Mouse (Mus musculus) embryonic fibroblast, embryonic 13.5 days (primary cell): ENCODE results near the gene Rnf224. TPM values are rescaled to one million over a fixed set of nuclear protein-coding genes. Genes with fewer than 3 reads are reported as not detected.

ENCODE experiments used
- H3K27ac ChIP-seq: 2 replicates; pipeline ENCODE4 v1.5.1; 2012; ENCODE audit warnings: low read length, control low read depth, inconsistent platforms; ENCODE audit not compliant: insufficient read depth
- H3K4me1 ChIP-seq: 2 replicates; pipeline ENCODE4 v1.6.1; 2011; ENCODE audit warnings: low read length; ENCODE audit not compliant: control insufficient read depth, insufficient read depth
- H3K4me3 ChIP-seq: 2 replicates; pipeline ENCODE4 v1.5.1; 2011; ENCODE audit warnings: mild to moderate bottlenecking, control low read depth, low read length; ENCODE audit not compliant: insufficient read depth
- CTCF ChIP-seq: IDR thresholded peaks from 2 replicates; pipeline ENCODE4 v1.5.1; 2011; ENCODE audit warnings: mild to moderate bottlenecking, control low read depth, low read length, moderate library complexity, borderline replicate concordance; ENCODE audit not compliant: insufficient read depth
- POLR2A ChIP-seq: IDR thresholded peaks from 2 replicates; pipeline ENCODE4 v1.6.1; 2011; ENCODE audit warnings: low read depth, mild to moderate bottlenecking, control low read depth, low read length, moderate library complexity
- polyA plus RNA-seq: library from polyadenylated mRNA; stranded (reverse); fragments of >200 nt; gene quantifications from 2 replicates; pipeline ENCODE4 v1.2.4, GENCODE M21; 2011; ENCODE audit warnings: low read depth; ENCODE audit not compliant: missing spikeins, insufficient read length

Gene Rnf224
- polyA plus RNA-seq, 1 experiment = not detected

DNA sequence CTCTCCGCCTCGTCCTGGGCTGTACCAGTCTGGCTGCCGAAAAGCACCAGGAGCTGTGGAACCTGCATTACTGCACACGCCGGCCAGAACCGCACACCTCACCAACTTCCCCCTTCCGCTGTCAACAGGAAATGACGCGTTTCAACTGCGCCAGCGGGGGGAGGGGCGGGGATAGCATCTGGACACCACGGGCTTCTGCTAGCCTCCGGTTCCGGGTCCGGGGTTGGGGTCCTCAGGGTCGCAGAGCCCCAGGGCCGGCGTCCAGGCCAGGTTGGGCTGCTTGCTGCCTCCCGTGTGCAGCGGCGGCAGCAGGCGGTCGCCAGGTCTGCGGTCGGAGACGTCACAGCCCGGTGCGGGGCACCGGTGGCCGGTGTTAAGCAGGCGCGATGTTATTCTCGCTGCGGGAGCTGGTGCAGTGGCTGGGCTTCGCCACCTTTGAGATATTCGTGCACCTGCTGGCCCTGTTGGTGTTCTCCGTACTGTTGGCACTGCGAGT, 18.7 kb upstream of the Rnf224 start, which contains the start of gene Tmem203:
TSS of gene Tmem203 (plus strand) at position 156 of the 496 bp plus-strand sequence.
- Histone ChIP-seq H3K27ac (no peak within 1 kb of the TSS), H3K4me1 (no peaks in the 10 kb centered on the region), H3K4me3 (peak within 1 kb of the TSS; percentile 92)
- TF ChIP-seq CTCF (no peak), POLR2A (peak; percentile 54)

GRCm38 (mm10) chr2:25252331-25252730, 15.7 kb upstream of the Rnf224 start:
- TF ChIP-seq CTCF = peak; percentile 29; the same call in 1 of the 2 replicates
- TF ChIP-seq POLR2A = no peak
- H3K27ac ChIP-seq = no peak overlapping the region
- no peak overlapping the region for H3K4me3 ChIP-seq
- no peaks in the 10 kb centered on the region for H3K4me1 ChIP-seq

DNA sequence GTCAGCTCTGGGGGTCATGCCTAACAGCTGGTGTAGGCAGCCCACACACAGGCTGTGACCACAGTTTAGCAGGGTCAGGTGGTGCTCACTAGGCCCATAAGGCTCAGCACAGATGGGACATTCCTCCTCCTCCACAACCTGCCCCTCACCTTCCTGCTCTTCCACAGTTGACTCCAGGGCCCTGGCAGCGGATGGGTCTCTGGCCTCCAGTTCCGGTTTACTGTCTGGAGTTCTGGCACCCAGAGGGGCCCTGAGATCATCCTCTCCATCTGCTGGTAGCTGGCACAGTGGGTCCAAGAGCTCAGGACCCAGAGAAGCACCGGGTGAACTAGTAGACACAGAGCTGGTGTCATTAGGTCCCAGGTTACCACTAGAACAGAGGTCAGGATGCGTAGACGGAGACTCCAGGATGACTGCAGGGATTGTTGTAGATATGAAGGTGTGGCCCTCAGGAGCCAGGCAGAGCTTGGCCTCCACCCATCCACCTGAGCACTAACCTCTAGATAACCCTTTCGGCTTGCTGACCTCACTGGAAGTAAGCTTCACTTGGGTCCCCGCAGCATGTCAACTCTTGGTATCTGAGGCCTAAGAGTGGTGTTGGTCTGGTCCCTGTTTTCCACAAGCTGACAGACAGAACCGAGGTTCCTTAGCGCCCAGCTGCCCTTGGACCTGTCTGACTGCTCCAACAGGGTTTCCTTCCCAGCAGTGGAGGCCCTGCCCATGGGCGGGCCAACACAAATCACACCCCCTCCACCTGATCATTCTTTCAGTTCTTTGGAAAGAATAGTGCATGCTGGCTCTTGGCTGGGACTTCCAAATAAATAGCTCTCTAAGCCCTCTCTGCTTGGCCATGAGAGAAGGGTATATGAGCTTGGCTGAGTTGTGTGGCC, 9.8 kb upstream of the Rnf224 start, which contains the start of gene AL732309.1:
TSS of gene AL732309.1 (minus strand) at position 681 of the 890 bp plus-strand sequence.
- no peaks in the 10 kb centered on the region for H3K4me1 ChIP-seq
- TF ChIP-seq POLR2A (no peak), CTCF (no peak)
- no peak within 1 kb of the TSS for H3K4me3 ChIP-seq
- no peak within 1 kb of the TSS for H3K27ac ChIP-seq

GRCm38 (mm10) chr2:25244144-25244543, 7.6 kb upstream of the Rnf224 start:
- Histone ChIP-seq H3K4me3 (no peak overlapping the region), H3K4me1 (no peaks in the 10 kb centered on the region), H3K27ac (no peak overlapping the region)
- TF ChIP-seq POLR2A (no peak), CTCF (no peak)

DNA sequence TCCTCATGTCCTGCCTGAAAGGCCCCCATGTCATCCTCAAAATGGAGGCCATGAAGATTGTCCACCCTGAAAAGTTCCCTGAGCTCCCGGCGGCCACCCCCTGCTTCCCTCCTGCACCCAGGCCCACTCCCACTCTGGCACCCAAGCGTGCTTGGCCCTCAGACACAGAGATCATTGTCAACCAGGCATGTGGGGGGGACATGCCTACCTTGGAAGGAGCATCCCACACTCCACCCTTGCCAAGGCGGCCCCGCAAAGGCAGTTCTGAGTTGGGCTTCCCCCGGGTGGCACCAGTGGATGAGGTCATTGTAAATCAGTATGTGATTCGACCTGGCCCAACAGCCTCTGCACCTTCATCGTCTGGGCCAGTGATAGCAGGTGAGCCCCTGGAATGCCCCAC, 6.8 kb upstream of the Rnf224 start:
- no peak for TF ChIP-seq POLR2A
- TF ChIP-seq CTCF = no peak
- no peaks in the 10 kb centered on the region for H3K4me1 ChIP-seq
- no peak overlapping the region for H3K27ac ChIP-seq
- no peak overlapping the region for H3K4me3 ChIP-seq

DNA sequence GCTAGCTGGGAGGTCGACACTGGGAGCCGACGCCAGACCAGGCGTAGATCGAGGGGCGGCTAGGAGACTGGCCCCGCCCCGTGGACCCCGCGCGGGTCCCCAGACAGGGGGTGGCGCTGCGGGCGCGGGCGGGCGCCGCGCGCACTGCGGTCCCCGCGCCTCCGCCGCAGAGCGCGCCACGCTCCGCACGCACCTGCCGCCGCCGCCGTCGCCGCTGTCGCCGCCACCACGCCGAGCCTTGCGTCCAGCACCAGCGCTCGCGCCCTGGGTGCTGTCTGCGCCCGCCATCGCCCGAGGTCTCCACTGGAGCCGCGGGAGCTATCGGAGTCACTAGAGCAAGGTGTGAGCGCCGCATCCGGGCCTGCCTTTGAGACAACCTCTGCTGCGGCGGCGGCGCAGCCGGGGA, 5.5 kb upstream of the Rnf224 start, which contains the start of the genes Rnf208 and Cysrt1:
TSS of gene Rnf208 (plus strand) at position 155 of the 406 bp plus-strand sequence.
TSS of gene Cysrt1 (minus strand) at position 352 of the 406 bp plus-strand sequence.
- H3K4me3 ChIP-seq = no peak within 1 kb of the TSS
- 0 out of 2 replicates have a peak, but pooled peaks cover 3% of the 10 kb centered on the region for H3K4me1 ChIP-seq
- H3K27ac ChIP-seq = no peak within 1 kb of the TSS
- TF ChIP-seq POLR2A (no peak), CTCF (no peak)

DNA sequence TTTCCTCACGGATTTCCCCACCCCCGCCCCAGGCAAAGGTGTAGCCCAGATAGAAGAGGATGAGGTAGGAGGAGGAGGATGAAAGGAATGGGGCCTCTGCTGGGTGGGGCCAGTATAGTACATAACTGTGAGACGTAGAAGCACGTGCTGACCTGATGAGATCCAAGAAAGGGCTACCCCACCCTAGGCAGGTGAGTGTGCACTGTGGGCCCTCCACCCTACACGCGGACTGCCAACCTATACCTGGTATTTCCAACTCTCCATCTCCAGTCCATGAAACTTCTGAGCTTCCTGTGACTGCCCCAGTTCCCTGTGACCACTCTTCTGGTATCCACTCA, 4.8 kb upstream of the Rnf224 start:
- no peak overlapping the region for H3K4me3 ChIP-seq

GRCm38 (mm10) chr2:25240723-25241437, 4.3 kb upstream of the Rnf224 start:
- TF ChIP-seq POLR2A (no peak; the same call in 1 of the 2 replicates), CTCF (no peak)
- Histone ChIP-seq H3K4me1 (0 out of 2 replicates have a peak, but pooled peaks cover 3% of the 10 kb centered on the region), H3K4me3 (0 out of 2 replicates have a peak overlapping the region, but pooled peaks have one; percentile 8), H3K27ac (no peak overlapping the region)

More for the DNA sequence above, 4.8 kb upstream of the Rnf224 start:
- no peak for TF ChIP-seq CTCF
- TF ChIP-seq POLR2A = no peak
- no peak overlapping the region for H3K27ac ChIP-seq
- H3K4me1 ChIP-seq = 0 out of 2 replicates have a peak, but pooled peaks cover 3% of the 10 kb centered on the region

GRCm38 (mm10) chr2:25240310-25240709, 3.7 kb upstream of the Rnf224 start:
- Histone ChIP-seq H3K27ac (no peak overlapping the region), H3K4me3 (no peak overlapping the region), H3K4me1 (0 out of 2 replicates have a peak, but pooled peaks cover 3% of the 10 kb centered on the region)
- TF ChIP-seq CTCF (no peak), POLR2A (no peak)
